Mouse (Mus musculus) lung, postnatal 4 days (tissue): ENCODE results near the gene Slc29a1.
"Not testable (repeated sequence)": the region's sequence is repeated elsewhere in the genome, so short reads cannot be mapped to it uniquely, and the experiment has no call there.

ENCODE experiments used
- DNase-seq, 2 experiments: peaks; one replicate each; pipeline ENCODE4 v3.0.0; 2021

Slc29a1 gene

GRCm38 (mm10) chr17:45599446-45600242 lies at the start of gene Slc29a1:
Slc29a1 (minus strand) TSS chr17:45599606.
- peak; percentile 78 to 83 for DNase-seq

- DNase-seq: no peak
Observed at GRCm38 (mm10) chr17:45644185-45644584, 44.8 kb upstream of the Slc29a1 start.

GRCm38 (mm10) chr17:45642701-45643100 lies 43.3 kb upstream of the Slc29a1 start:
- DNase-seq: peak; percentile 64 to 82

GRCm38 (mm10) chr17:45641981-45642380 lies 42.6 kb upstream of the Slc29a1 start:
- no peak for DNase-seq

GRCm38 (mm10) chr17:45638596-45639295 lies 39.3 kb upstream of the Slc29a1 start:
- no peak for DNase-seq

- DNase-seq: no peak
Observed at GRCm38 (mm10) chr17:45634033-45634432, 34.6 kb upstream of the Slc29a1 start.

- no peak for DNase-seq
Observed at GRCm38 (mm10) chr17:45631940-45632339, 32.5 kb upstream of the Slc29a1 start.

- no peak for DNase-seq
Observed at GRCm38 (mm10) chr17:45630992-45631391, 31.6 kb upstream of the Slc29a1 start.

GRCm38 (mm10) chr17:45629861-45630694 lies 30.7 kb upstream of the Slc29a1 start:
- DNase-seq: peak; percentile 77 to 81

GRCm38 (mm10) chr17:45628885-45629855 lies 29.8 kb upstream of the Slc29a1 start:
- peak; percentile 38 to 80 for DNase-seq

- DNase-seq: no peak
Observed at GRCm38 (mm10) chr17:45628160-45628559, 28.8 kb upstream of the Slc29a1 start.

- DNase-seq: peak; percentile 45 to 80
Observed at GRCm38 (mm10) chr17:45626577-45627134, 27.2 kb upstream of the Slc29a1 start.

- DNase-seq: not testable (repeated sequence)
Observed at GRCm38 (mm10) chr17:45623425-45623824, 24.0 kb upstream of the Slc29a1 start.

GRCm38 (mm10) chr17:45619386-45620256 lies 20.2 kb upstream of the Slc29a1 start:
- peak; percentile 56 to 67 for DNase-seq

GRCm38 (mm10) chr17:45618941-45619385 lies 19.6 kb upstream of the Slc29a1 start:
- peak; percentile 70 for DNase-seq

- DNase-seq: no peak
Observed at GRCm38 (mm10) chr17:45617655-45618054, 18.2 kb upstream of the Slc29a1 start.

GRCm38 (mm10) chr17:45616679-45617078 lies 17.3 kb upstream of the Slc29a1 start:
- no peak for DNase-seq

GRCm38 (mm10) chr17:45616046-45616650 lies 16.7 kb upstream of the Slc29a1 start:
- DNase-seq: no peak

- no peak for DNase-seq
Observed at GRCm38 (mm10) chr17:45612921-45613320, 13.5 kb upstream of the Slc29a1 start.

GRCm38 (mm10) chr17:45612008-45612407 lies 12.6 kb upstream of the Slc29a1 start:
- no peak for DNase-seq
